Mouse (Mus musculus): Measurements from ENCODE around the gene Prex1.

Prex1 gene

DNA sequence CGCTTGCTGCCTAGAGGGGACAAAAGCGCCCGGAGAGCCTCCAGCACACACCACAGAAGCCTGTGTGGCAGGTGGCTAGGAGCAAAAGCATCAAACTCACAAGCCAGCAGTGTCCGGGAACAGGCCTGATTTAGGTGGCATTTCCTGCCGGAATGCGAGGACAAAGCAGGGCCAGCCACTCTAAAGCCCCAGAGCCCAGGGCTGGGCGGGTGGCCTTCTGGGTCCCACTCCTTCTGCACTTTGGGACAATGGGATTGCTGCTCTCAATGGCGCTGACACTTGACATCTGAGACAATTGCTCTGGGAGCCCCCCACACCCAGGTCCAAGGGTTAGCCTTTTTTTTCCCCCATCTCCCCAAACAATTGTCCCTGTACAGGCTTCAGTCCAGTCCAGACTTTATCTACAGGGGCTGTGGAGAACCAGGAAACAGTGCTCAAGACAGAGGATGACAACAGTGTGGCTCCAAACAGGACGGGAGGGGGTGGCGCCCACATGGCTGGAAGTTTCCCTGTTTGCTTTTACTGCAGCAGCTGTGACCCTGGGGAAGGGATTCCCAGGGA, 56.1 kb downstream of the Prex1 start:
- DNase-seq: peak; percentile 46

DNA sequence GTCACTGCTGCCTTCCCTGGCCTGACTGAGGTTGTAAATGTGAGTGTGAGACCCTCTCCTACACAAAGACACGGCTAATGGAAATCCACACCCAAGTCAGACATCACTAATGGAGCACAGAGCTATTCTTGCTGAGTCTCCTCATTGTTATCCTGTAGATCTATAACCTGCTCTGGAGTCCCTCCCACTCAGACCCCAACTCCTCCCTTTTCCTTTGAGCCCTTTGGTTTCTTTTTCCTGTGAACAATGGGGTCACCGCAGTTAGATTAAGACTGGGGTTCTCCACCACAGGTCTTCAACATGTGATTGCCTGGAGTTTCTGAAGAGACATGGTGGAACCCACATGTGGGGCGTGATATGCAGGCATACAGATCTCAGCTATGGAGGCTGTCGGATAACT, 57.0 kb downstream of the Prex1 start:
- DNase-seq: no peak

GRCm38 (mm10) chr2:166655727-166656520, 57.7 kb downstream of the Prex1 start:
- DNase-seq: no peak

DNA sequence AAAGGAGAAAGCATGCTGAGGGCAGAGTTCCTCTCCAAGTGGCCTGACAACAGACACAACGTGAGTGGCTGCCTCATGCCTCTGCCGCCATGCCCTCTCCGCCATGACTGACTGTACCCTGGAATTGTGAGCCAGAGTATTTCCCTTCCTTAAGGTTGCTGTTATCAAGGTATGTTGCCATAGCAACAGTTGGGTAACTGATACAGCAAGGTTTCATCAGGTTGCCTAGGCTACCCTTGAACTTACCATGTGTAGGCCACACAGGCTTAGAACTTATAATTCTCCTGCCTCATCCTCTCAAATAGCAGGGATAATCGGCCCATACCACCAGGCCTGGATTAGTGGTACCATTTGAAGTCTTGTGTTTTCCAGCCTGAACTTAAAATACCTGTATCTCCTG, 58.3 kb downstream of the Prex1 start:
- no peak for DNase-seq

GRCm38 (mm10) chr2:166654875-166655274, 58.8 kb downstream of the Prex1 start:
- DNase-seq: no peak

- no peak for DNase-seq
Measured at GRCm38 (mm10) chr2:166653564-166653963, 60.1 kb downstream of the Prex1 start.

GRCm38 (mm10) chr2:166652672-166653071, 61.0 kb downstream of the Prex1 start:
- no peak for DNase-seq

GRCm38 (mm10) chr2:166651317-166652030, 62.2 kb downstream of the Prex1 start:
- no peak for DNase-seq

- DNase-seq: peak; percentile 43
Measured at GRCm38 (mm10) chr2:166650414-166650813, 63.2 kb downstream of the Prex1 start.

DNA sequence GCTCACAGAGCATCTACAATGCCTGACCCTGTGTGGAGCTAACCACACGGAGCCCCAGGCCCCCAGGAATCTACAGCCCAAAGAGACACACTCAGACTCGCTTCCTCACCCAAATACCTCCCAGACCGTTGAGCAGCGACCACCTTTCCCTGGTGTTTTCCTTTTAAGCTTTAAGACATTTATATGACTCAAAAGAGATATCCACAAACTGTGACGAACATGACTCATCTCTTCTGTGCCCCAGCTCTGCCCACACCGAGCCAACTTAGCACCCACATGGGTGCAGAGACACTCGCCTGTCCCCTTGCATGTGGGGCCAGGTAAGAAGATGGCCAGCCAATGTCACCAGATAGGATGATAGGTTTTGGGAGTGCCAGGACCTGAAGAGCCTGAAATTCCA, 66.4 kb downstream of the Prex1 start:
- no peak for DNase-seq

- DNase-seq: no peak
Measured at GRCm38 (mm10) chr2:166646434-166647088, 67.1 kb downstream of the Prex1 start.

DNA sequence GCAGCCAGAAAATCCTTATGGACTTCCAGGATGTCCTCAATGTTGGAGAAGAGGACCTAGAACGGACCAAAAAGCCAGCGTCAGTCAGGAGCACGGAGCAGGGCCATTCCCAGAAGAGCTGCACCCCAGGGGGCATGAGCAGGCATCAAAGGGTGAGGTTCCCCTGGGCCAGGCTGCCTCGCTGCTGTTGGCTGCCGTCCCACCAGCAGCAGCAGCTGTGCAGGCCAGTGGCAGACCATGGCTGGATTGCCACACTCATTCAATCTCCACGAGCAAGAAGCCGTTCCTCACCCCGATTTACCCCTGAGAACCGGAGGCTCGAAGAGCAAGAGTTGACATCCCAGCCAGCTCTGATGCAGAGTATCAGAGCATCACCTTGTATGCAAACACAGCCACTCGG, 68.8 kb downstream of the Prex1 start:
- no peak for DNase-seq

DNA sequence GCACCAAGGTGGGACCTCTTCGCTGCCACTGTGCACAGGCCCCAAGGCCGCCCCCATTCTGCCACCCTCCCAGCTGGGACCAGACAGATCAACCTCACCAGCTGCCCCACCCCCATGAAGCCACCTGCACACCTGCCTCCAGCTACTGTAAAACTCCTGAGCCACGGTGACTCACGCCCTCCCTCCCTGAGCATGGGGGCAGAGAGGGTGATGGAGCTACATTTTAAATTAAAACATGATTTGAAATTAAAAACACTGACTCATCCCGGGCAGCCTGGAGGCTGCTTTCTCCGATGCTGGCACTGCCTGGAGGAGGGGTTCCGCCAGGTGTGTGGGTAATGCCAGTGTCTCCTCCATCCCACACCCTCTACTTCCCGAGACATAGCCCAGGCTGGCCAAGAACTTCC, 71.0 kb downstream of the Prex1 start:
- DNase-seq: no peak

GRCm38 (mm10) chr2:166639750-166640149, 73.9 kb downstream of the Prex1 start:
- DNase-seq: no peak

DNA sequence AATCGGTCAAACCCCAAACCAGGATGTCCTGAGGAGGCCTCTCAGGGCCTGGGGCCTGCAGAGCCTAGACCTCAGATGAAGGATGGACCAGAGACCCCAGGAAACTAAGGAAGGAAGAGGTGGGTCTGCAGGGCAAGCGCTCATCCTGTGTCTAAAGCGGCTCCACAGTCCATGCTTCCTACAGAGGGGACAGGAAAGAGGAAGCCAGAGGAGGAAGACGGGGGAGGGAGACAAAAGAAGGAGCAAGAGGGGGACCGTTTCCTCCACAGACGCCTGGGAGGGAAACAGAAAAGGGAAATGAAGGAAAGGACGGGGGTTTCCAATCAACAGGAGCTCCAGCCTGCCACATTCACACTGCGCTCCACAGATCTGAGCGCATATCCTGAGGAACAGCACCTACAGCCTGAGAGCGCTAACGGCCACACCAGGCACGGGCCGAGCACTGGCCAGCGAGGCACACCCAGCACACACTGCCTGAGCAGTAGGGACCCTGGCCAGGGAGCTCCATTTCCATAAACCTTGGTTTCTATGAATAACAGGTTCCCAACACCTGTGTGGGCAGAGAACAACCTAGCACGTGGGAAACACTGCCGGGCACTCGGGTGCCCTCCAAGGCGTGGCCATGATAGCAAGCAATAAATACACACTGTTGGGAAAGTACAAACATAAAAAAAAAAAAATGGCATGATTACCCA, 74.5 kb downstream of the Prex1 start:
- peak; percentile 14 for DNase-seq

DNA sequence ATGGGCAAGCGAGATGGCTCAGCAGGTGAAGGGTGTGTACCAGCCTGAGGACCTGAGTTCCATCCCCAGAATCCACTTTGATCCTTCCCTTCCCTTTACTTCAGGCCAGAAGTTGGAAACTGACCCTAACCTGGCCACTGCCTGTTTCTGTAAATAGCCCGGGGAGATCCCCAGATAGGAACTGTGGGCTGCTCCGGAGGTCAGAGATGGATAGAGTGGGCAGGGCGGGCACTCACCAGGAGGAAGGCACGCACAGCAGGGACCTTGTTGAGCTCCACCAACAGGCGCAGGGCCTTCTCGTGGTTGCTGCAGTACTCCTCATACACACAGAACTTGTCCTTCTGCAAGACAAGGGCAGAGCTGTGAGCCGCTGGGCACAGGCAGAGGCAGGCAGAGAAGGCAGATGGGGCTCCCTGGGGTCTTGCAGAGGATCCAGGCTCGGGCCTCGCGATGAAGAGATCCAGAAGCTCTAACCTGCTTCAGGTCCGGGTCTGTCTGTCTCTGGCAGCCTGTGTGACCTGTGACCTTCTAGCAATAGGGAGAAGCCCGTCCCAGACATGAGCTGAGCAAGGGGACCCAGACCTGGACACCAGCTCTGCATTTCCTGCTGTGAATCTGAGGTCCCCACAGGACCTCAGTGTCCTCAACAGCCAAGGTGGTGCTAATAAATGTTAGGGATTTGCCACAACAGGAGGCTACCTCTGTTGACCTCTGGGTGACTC, 75.4 kb downstream of the Prex1 start:
- DNase-seq: no peak

- DNase-seq: peak; percentile 18
Measured at GRCm38 (mm10) chr2:166637673-166637990, 76.0 kb downstream of the Prex1 start.

DNA sequence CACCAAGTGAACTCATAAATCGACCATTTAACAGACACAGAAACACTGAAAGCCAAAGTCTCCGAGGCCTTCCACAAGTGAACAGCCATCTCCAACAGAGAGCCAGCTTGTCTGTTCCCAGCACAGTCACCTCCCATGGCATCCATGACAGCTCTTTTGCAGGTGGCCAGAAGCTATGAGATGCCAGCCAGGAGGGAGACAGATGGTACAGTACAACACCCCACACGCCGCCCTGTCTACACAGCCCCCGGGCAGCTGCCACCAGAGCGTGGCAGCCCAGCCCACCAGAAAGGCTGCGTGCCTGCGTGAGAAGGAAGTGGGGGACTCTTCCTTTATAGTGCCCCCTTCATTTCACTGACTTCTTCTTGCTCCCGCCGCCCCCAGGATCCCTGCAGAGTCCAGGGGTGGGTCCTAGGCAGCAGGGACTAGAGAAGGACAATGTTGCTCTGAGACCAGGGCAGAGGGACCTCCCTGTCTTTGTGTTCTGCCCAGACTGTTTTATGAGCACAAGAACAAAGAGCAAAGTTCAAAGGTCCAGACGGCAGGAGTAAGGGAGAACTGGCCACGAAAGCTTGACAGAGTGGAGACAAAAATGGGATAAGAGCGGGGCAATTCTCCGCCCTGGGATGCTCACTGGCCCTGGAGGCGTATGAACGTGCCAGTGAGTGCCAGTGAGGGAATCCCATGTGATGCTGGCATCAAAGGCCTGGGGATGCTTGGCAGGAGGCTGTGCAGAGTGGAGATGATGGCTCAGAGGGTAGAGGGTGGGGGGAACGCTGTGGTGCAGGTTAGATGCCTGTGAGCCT, 76.6 kb downstream of the Prex1 start:
- DNase-seq: no peak

- no peak for DNase-seq
Measured at GRCm38 (mm10) chr2:166635521-166635920, 78.1 kb downstream of the Prex1 start.

- no peak for DNase-seq
Measured at GRCm38 (mm10) chr2:166632571-166633361, 80.9 kb downstream of the Prex1 start.
